Mouse (Mus musculus) lung, embryonic 16.5 days (tissue): ENCODE data around the gene Myo1d. TPM values are rescaled to one million over a fixed set of nuclear protein-coding genes. Genes with fewer than 3 reads are reported as not detected.

Experiments
- ATAC-seq: fragments of 200-750 bp; cut with Nextera tagmentation; 2 replicates; pipeline ENCODE4 v1.8.0; 2017; ENCODE audit warnings: low read depth, mild to moderate bottlenecking, moderate library complexity
- H3K27ac ChIP-seq: fragments of 300-500 bp; sonication (generic); 2 replicates; pipeline ENCODE4 v1.5.1; 2014; ENCODE audit warnings: mild to moderate bottlenecking, control low read depth, low read length
- H3K27me3 ChIP-seq: fragments of 300-500 bp; sonication (generic); 2 replicates; pipeline ENCODE4 v1.6.1; 2014; ENCODE audit warnings: low read depth, low read length, mixed read lengths; ENCODE audit not compliant: control insufficient read depth, insufficient read depth
- H3K36me3 ChIP-seq: fragments of 300-500 bp; sonication (generic); 2 replicates; pipeline ENCODE4 v1.6.1; 2014; ENCODE audit warnings: low read length; ENCODE audit not compliant: control insufficient read depth, insufficient read depth
- H3K4me1 ChIP-seq: fragments of 300-500 bp; sonication (generic); replicated peaks from 2 replicates; pipeline ENCODE4 v1.6.1; 2014; ENCODE audit warnings: low read length, mixed read lengths; ENCODE audit not compliant: control insufficient read depth, insufficient read depth
- H3K4me2 ChIP-seq: fragments of 300-500 bp; sonication (generic); 2 replicates; pipeline ENCODE4 v1.6.1; 2014; ENCODE audit warnings: low read depth, low read length, control low read depth
- H3K4me3 ChIP-seq: fragments of 300-500 bp; sonication (generic); 2 replicates; pipeline ENCODE4 v1.5.1; 2014; ENCODE audit warnings: mild to moderate bottlenecking, low read length, control low read depth
- H3K9ac ChIP-seq: fragments of 300-500 bp; sonication (generic); 2 replicates; pipeline ENCODE4 v1.6.1; 2014; ENCODE audit warnings: low read length, control low read depth
- H3K9me3 ChIP-seq: fragments of 300-500 bp; sonication (generic); 2 replicates; pipeline ENCODE4 v1.6.1; 2016; ENCODE audit warnings: low read length; ENCODE audit not compliant: control insufficient read depth
- WGBS: fragments of 180-500 bp; shearing (Covaris S2); extraction: QIAGEN DNeasy Blood & Tissue Kit; methylation state at CpG from one replicate; pipeline ENCODE4 v1.1.7; 2014; 5-methylcytosine and 5-hydroxymethylcytosine counted together
- polyA plus RNA-seq: library from polyadenylated mRNA; unstranded; fragments of >200 nt; fragmentation: Nextera tagmentation; extraction: Ambion mirVana; gene quantifications from 2 replicates; pipeline ENCODE4 v1.2.1, GENCODE M21; 2015

The Myo1d gene
- polyA plus RNA-seq, 1 experiment from 2014 or later: 21.0 TPM

- no peak for ATAC-seq
- no peak overlapping the region for H3K27ac ChIP-seq
- 72% methylated on average over 10 of the region's 10 CpGs for WGBS
- no peak overlapping the region for H3K9ac ChIP-seq
- H3K4me2 ChIP-seq: no peak overlapping the region
- no peaks in the 10 kb centered on the region for H3K36me3 ChIP-seq
- peaks cover 16% of the 10 kb centered on the region for H3K4me1 ChIP-seq
- peaks cover 4% of the 10 kb centered on the region; the same call in 1 of the 2 replicates for H3K27me3 ChIP-seq
- no peaks in the 10 kb centered on the region for H3K9me3 ChIP-seq
- no peak overlapping the region for H3K4me3 ChIP-seq
Observed at GRCm38 (mm10) chr11:80482347-80482746, 297.5 kb downstream of the Myo1d start.

GRCm38 (mm10) chr11:80481409-80482050, 298.3 kb downstream of the Myo1d start:
- WGBS: 83% methylated on average over 13 of the region's 13 CpGs
- no peak for ATAC-seq
- peaks cover 4% of the 10 kb centered on the region; the same call in 1 of the 2 replicates for H3K27me3 ChIP-seq

GRCm38 (mm10) chr11:80479906-80480866, 299.6 kb downstream of the Myo1d start:
- no peak overlapping the region for H3K4me2 ChIP-seq
- peaks cover 4% of the 10 kb centered on the region; the same call in 1 of the 2 replicates for H3K27me3 ChIP-seq
- 76% methylated on average over 31 of the region's 31 CpGs for WGBS
- no peaks in the 10 kb centered on the region for H3K9me3 ChIP-seq
- no peak overlapping the region for H3K27ac ChIP-seq
- no peak overlapping the region for H3K4me3 ChIP-seq
- no peak overlapping the region for H3K9ac ChIP-seq
- H3K4me1 ChIP-seq: peaks cover 23% of the 10 kb centered on the region
- no peaks in the 10 kb centered on the region for H3K36me3 ChIP-seq
- no peak for ATAC-seq

More at GRCm38 (mm10) chr11:80481409-80482050, 298.3 kb downstream of the Myo1d start:
- H3K36me3 ChIP-seq: no peaks in the 10 kb centered on the region
- no peaks in the 10 kb centered on the region for H3K9me3 ChIP-seq
- H3K4me2 ChIP-seq: no peak overlapping the region
- H3K27ac ChIP-seq: no peak overlapping the region
- peaks cover 18% of the 10 kb centered on the region for H3K4me1 ChIP-seq
- H3K4me3 ChIP-seq: no peak overlapping the region
- H3K9ac ChIP-seq: peak overlapping the region; percentile 20; the same call in 1 of the 2 replicates

GRCm38 (mm10) chr11:80479425-80479824, 300.4 kb downstream of the Myo1d start:
- H3K9ac ChIP-seq: no peak overlapping the region
- H3K27me3 ChIP-seq: peaks cover 4% of the 10 kb centered on the region; the same call in 1 of the 2 replicates
- no peak overlapping the region for H3K27ac ChIP-seq
- H3K36me3 ChIP-seq: no peaks in the 10 kb centered on the region
- H3K4me2 ChIP-seq: no peak overlapping the region
- peaks cover 23% of the 10 kb centered on the region for H3K4me1 ChIP-seq
- H3K4me3 ChIP-seq: no peak overlapping the region
- WGBS: 49% methylated on average over 5 of the region's 5 CpGs
- H3K9me3 ChIP-seq: no peaks in the 10 kb centered on the region
- no peak for ATAC-seq

GRCm38 (mm10) chr11:80478694-80479412, 301.0 kb downstream of the Myo1d start:
- H3K4me3 ChIP-seq: no peak overlapping the region
- H3K27ac ChIP-seq: no peak overlapping the region
- H3K27me3 ChIP-seq: peaks cover 4% of the 10 kb centered on the region; the same call in 1 of the 2 replicates
- peak overlapping the region; percentile 8; the same call in 1 of the 2 replicates for H3K4me2 ChIP-seq
- H3K36me3 ChIP-seq: no peaks in the 10 kb centered on the region
- no peaks in the 10 kb centered on the region for H3K9me3 ChIP-seq
- 80% methylated on average over 14 of the region's 14 CpGs for WGBS
- no peak overlapping the region for H3K9ac ChIP-seq
- no peak for ATAC-seq
- H3K4me1 ChIP-seq: peaks cover 23% of the 10 kb centered on the region

GRCm38 (mm10) chr11:80477341-80478199, 302.3 kb downstream of the Myo1d start:
- 11% methylated on average over 55 of the region's 55 CpGs for WGBS
- H3K36me3 ChIP-seq: peaks cover 6% of the 10 kb centered on the region; the same call in 1 of the 2 replicates
- peak overlapping the region; percentile 77 for H3K9ac ChIP-seq
- no peaks in the 10 kb centered on the region for H3K9me3 ChIP-seq
- H3K27ac ChIP-seq: peak overlapping the region; percentile 77
- peak overlapping the region; percentile 99 for H3K4me2 ChIP-seq
- H3K4me1 ChIP-seq: peaks cover 23% of the 10 kb centered on the region
- H3K27me3 ChIP-seq: peaks cover 4% of the 10 kb centered on the region; the same call in 1 of the 2 replicates
- H3K4me3 ChIP-seq: peak overlapping the region; percentile 79
- peak; percentile 16; the same call in 1 of the 2 replicates for ATAC-seq

GRCm38 (mm10) chr11:80476222-80477189, 303.3 kb downstream of the Myo1d start, which contains the start of gene Cdk5r1:
Gene Cdk5r1, plus strand, starts transcription at chr11:80477023.
- Histone ChIP-seq H3K4me3 (peak within 1 kb of the TSS; percentile 79), H3K27ac (peak within 1 kb of the TSS; percentile 77), H3K4me1 (peaks cover 23% of the 10 kb centered on the region), H3K9me3 (no peaks in the 10 kb centered on the region), H3K4me2 (peak within 1 kb of the TSS; percentile 99), H3K9ac (peak within 1 kb of the TSS; percentile 77), H3K36me3 (peaks cover 10% of the 10 kb centered on the region), H3K27me3 (peaks cover 4% of the 10 kb centered on the region; the same call in 1 of the 2 replicates)
- peak; percentile 92 for ATAC-seq
- under 1% methylated on average over 60 of the region's 116 CpGs for WGBS
